Mouse (Mus musculus) embryonic fibroblast, embryonic 13.5 days (primary cell): ENCODE measurements around the gene Nek9. TPM values are rescaled to one million over a fixed set of nuclear protein-coding genes. Genes with fewer than 3 reads are reported as not detected.

Experiments used
- H3K27ac ChIP-seq: 2 replicates; pipeline ENCODE4 v1.5.1; 2012; ENCODE audit warnings: low read length, control low read depth, inconsistent platforms; ENCODE audit not compliant: insufficient read depth
- H3K4me1 ChIP-seq: 2 replicates; pipeline ENCODE4 v1.6.1; 2011; ENCODE audit warnings: low read length; ENCODE audit not compliant: control insufficient read depth, insufficient read depth
- H3K4me3 ChIP-seq: 2 replicates; pipeline ENCODE4 v1.5.1; 2011; ENCODE audit warnings: mild to moderate bottlenecking, control low read depth, low read length; ENCODE audit not compliant: insufficient read depth
- CTCF ChIP-seq: IDR thresholded peaks from 2 replicates; pipeline ENCODE4 v1.5.1; 2011; ENCODE audit warnings: mild to moderate bottlenecking, control low read depth, low read length, moderate library complexity, borderline replicate concordance; ENCODE audit not compliant: insufficient read depth
- POLR2A ChIP-seq: IDR thresholded peaks from 2 replicates; pipeline ENCODE4 v1.6.1; 2011; ENCODE audit warnings: low read depth, mild to moderate bottlenecking, control low read depth, low read length, moderate library complexity
- polyA plus RNA-seq: library from polyadenylated mRNA; stranded (reverse); fragments of >200 nt; gene quantifications from 2 replicates; pipeline ENCODE4 v1.2.4, GENCODE M21; 2011; ENCODE audit warnings: low read depth; ENCODE audit not compliant: missing spikeins, insufficient read length

Nek9 gene
- polyA plus RNA-seq, 1 experiment, result 65.8 TPM

GRCm38 (mm10) chr12:85373591-85374560 is 34.7 kb upstream of the Nek9 start:
- H3K27ac ChIP-seq, result peak overlapping the region; percentile 92
- no peaks in the 10 kb centered on the region for H3K4me1 ChIP-seq
- no peak for TF ChIP-seq CTCF
- no peak; the same call in 1 of the 2 replicates for TF ChIP-seq POLR2A
- H3K4me3 ChIP-seq, result peak overlapping the region; percentile 98

- Histone ChIP-seq H3K4me3 (no peak overlapping the region), H3K27ac (no peak overlapping the region), H3K4me1 (peaks cover under 1% of the 10 kb centered on the region; the same call in 1 of the 2 replicates)
- TF ChIP-seq POLR2A (no peak), CTCF (no peak)
Observed at GRCm38 (mm10) chr12:85372068-85372665, 33.0 kb upstream of the Nek9 start.

- no peak overlapping the region for H3K4me3 ChIP-seq
- H3K4me1 ChIP-seq, result peaks cover 3% of the 10 kb centered on the region; the same call in 1 of the 2 replicates
- TF ChIP-seq POLR2A (no peak), CTCF (no peak)
- no peak overlapping the region for H3K27ac ChIP-seq
Observed at GRCm38 (mm10) chr12:85368441-85369063, 29.4 kb upstream of the Nek9 start.

- TF ChIP-seq CTCF (no peak), POLR2A (no peak)
- H3K4me1 ChIP-seq, result peaks cover 10% of the 10 kb centered on the region; the same call in 1 of the 2 replicates
- no peak overlapping the region for H3K27ac ChIP-seq
- H3K4me3 ChIP-seq, result no peak overlapping the region
Observed at GRCm38 (mm10) chr12:85366271-85366670, 27.1 kb upstream of the Nek9 start.

GRCm38 (mm10) chr12:85362510-85362909 is 23.3 kb upstream of the Nek9 start:
- Histone ChIP-seq H3K4me3 (no peak overlapping the region), H3K4me1 (peaks cover 12% of the 10 kb centered on the region; the same call in 1 of the 2 replicates), H3K27ac (no peak overlapping the region; the same call in 1 of the 2 replicates)
- TF ChIP-seq POLR2A, result no peak
- TF ChIP-seq CTCF, result no peak

GRCm38 (mm10) chr12:85361580-85361979 is 22.4 kb upstream of the Nek9 start:
- Histone ChIP-seq H3K4me1 (peaks cover 9% of the 10 kb centered on the region; the same call in 1 of the 2 replicates), H3K4me3 (no peak overlapping the region), H3K27ac (no peak overlapping the region)
- TF ChIP-seq POLR2A (no peak), CTCF (no peak)

GRCm38 (mm10) chr12:85361165-85361564 is 22.0 kb upstream of the Nek9 start:
- TF ChIP-seq POLR2A, result no peak
- TF ChIP-seq CTCF, result no peak
- H3K27ac ChIP-seq, result no peak overlapping the region
- H3K4me1 ChIP-seq, result peaks cover 9% of the 10 kb centered on the region; the same call in 1 of the 2 replicates
- no peak overlapping the region for H3K4me3 ChIP-seq

- H3K27ac ChIP-seq, result no peak overlapping the region
- H3K4me3 ChIP-seq, result no peak overlapping the region
- peaks cover 3% of the 10 kb centered on the region; the same call in 1 of the 2 replicates for H3K4me1 ChIP-seq
- TF ChIP-seq CTCF, result no peak
- TF ChIP-seq POLR2A, result no peak
Observed at GRCm38 (mm10) chr12:85354061-85354460, 14.9 kb upstream of the Nek9 start.

- H3K27ac ChIP-seq, result no peak overlapping the region
- peaks cover 8% of the 10 kb centered on the region for H3K4me1 ChIP-seq
- no peak overlapping the region for H3K4me3 ChIP-seq
- no peak for TF ChIP-seq POLR2A
- no peak for TF ChIP-seq CTCF
Observed at GRCm38 (mm10) chr12:85350407-85351232, 11.5 kb upstream of the Nek9 start.
